Mouse (Mus musculus): ENCODE measurements around the gene Cntnap1. TPM values are rescaled to one million over a fixed set of nuclear protein-coding genes. Genes with fewer than 3 reads are reported as not detected.

Cntnap1 gene
- polyA plus RNA-seq, 1 experiment from 2014 or later, result 0.12 TPM

GRCm38 (mm10) chr11:101180846-101181740 lies 10.8 kb downstream of the Cntnap1 start:
- Histone ChIP-seq H3K27ac (no peak overlapping the region), H3K4me3 (replicated peaks) (no peak overlapping the region), H3K4me2 (no peak overlapping the region), H3K9me3 (replicated peaks) (no peaks in the 10 kb centered on the region), H3K27me3 (peaks cover 82% of the 10 kb centered on the region), H3K4me1 (replicated peaks) (peaks cover 4% of the 10 kb centered on the region; the same call in 1 of the 2 replicates), H3K9ac (no peak overlapping the region), H3K36me3 (no peaks in the 10 kb centered on the region)
- no peak for ATAC-seq (ENCODE audit: low read depth)
- 29% methylated on average over 10 of the region's 10 CpGs for WGBS (ENCODE audit: insufficient replicate concordance)
- no peak for DNase-seq

- Histone ChIP-seq H3K4me1 (replicated peaks) (peaks cover 6% of the 10 kb centered on the region; the same call in 1 of the 2 replicates), H3K27me3 (peaks cover 73% of the 10 kb centered on the region), H3K36me3 (no peaks in the 10 kb centered on the region), H3K9ac (no peak overlapping the region), H3K4me2 (no peak overlapping the region), H3K4me3 (replicated peaks) (no peak overlapping the region), H3K9me3 (replicated peaks) (no peaks in the 10 kb centered on the region), H3K27ac (no peak overlapping the region)
- DNase-seq, result no peak
- no peak for ATAC-seq (ENCODE audit: low read depth)
- WGBS (ENCODE audit: insufficient replicate concordance), result 82% methylated on average over 11 of the region's 11 CpGs
Observed at GRCm38 (mm10) chr11:101181961-101182360, 11.6 kb downstream of the Cntnap1 start.

- WGBS (ENCODE audit: insufficient replicate concordance), result 71% methylated on average over 14 of the region's 14 CpGs
- ATAC-seq (ENCODE audit: low read depth) (no peak), DNase-seq (no peak)
- Histone ChIP-seq H3K4me1 (replicated peaks) (peaks cover 4% of the 10 kb centered on the region; the same call in 1 of the 2 replicates), H3K4me2 (no peak overlapping the region), H3K36me3 (no peaks in the 10 kb centered on the region), H3K4me3 (replicated peaks) (no peak overlapping the region), H3K27ac (no peak overlapping the region), H3K9me3 (replicated peaks) (no peaks in the 10 kb centered on the region), H3K27me3 (peaks cover 63% of the 10 kb centered on the region), H3K9ac (no peak overlapping the region)
Observed at GRCm38 (mm10) chr11:101182771-101183517, 12.6 kb downstream of the Cntnap1 start.

GRCm38 (mm10) chr11:101184984-101185383 lies 14.7 kb downstream of the Cntnap1 start:
- WGBS (ENCODE audit: insufficient replicate concordance), result 82% methylated on average over 12 of the region's 12 CpGs
- Histone ChIP-seq H3K4me3 (replicated peaks) (no peak overlapping the region), H3K4me2 (no peak overlapping the region), H3K27me3 (peaks cover 44% of the 10 kb centered on the region), H3K27ac (no peak overlapping the region), H3K36me3 (no peaks in the 10 kb centered on the region), H3K9ac (no peak overlapping the region), H3K9me3 (replicated peaks) (no peaks in the 10 kb centered on the region), H3K4me1 (replicated peaks) (peaks cover 22% of the 10 kb centered on the region)
- DNase-seq (no peak), ATAC-seq (ENCODE audit: low read depth) (no peak)

GRCm38 (mm10) chr11:101185441-101185840 lies 15.1 kb downstream of the Cntnap1 start:
- peaks cover 39% of the 10 kb centered on the region for H3K27me3 ChIP-seq
- ATAC-seq (ENCODE audit: low read depth) (no peak), DNase-seq (no peak)
- no peak overlapping the region for H3K4me3 ChIP-seq (replicated peaks)
- no peak overlapping the region for H3K27ac ChIP-seq
- no peaks in the 10 kb centered on the region for H3K9me3 ChIP-seq (replicated peaks)
- H3K36me3 ChIP-seq, result no peaks in the 10 kb centered on the region
- 74% methylated on average over 4 of the region's 4 CpGs for WGBS (ENCODE audit: insufficient replicate concordance)
- H3K9ac ChIP-seq, result no peak overlapping the region
- H3K4me2 ChIP-seq, result no peak overlapping the region
- peaks cover 26% of the 10 kb centered on the region for H3K4me1 ChIP-seq (replicated peaks)

GRCm38 (mm10) chr11:101186526-101187247 lies 16.4 kb downstream of the Cntnap1 start:
- 84% methylated on average over 27 of the region's 27 CpGs for WGBS (ENCODE audit: insufficient replicate concordance)
- no peak for DNase-seq
- Histone ChIP-seq H3K4me3 (replicated peaks) (no peak overlapping the region), H3K4me2 (no peak overlapping the region), H3K4me1 (replicated peaks) (peaks cover 39% of the 10 kb centered on the region), H3K36me3 (no peaks in the 10 kb centered on the region), H3K9me3 (replicated peaks) (no peaks in the 10 kb centered on the region), H3K27me3 (peaks cover 32% of the 10 kb centered on the region), H3K9ac (no peak overlapping the region), H3K27ac (no peak overlapping the region)
- no peak for ATAC-seq (ENCODE audit: low read depth)

GRCm38 (mm10) chr11:101187541-101187940 lies 17.2 kb downstream of the Cntnap1 start:
- Histone ChIP-seq H3K36me3 (no peaks in the 10 kb centered on the region; the same call in 1 of the 2 replicates), H3K27ac (0 out of 2 replicates have a peak overlapping the region, but pooled peaks have one; percentile 96), H3K9me3 (replicated peaks) (no peaks in the 10 kb centered on the region), H3K4me2 (no peak overlapping the region), H3K9ac (no peak overlapping the region), H3K27me3 (peaks cover 24% of the 10 kb centered on the region), H3K4me1 (replicated peaks) (peaks cover 44% of the 10 kb centered on the region), H3K4me3 (replicated peaks) (no peak overlapping the region)
- no peak for ATAC-seq (ENCODE audit: low read depth)
- DNase-seq, result no peak
- 76% methylated on average over 5 of the region's 5 CpGs for WGBS (ENCODE audit: insufficient replicate concordance)

- Histone ChIP-seq H3K9ac (no peak overlapping the region), H3K27me3 (peaks cover 16% of the 10 kb centered on the region), H3K36me3 (peaks cover 5% of the 10 kb centered on the region; the same call in 1 of the 2 replicates), H3K4me2 (no peak overlapping the region), H3K27ac (peak overlapping the region; percentile 96), H3K4me1 (replicated peaks) (peaks cover 44% of the 10 kb centered on the region), H3K9me3 (replicated peaks) (no peaks in the 10 kb centered on the region), H3K4me3 (replicated peaks) (no peak overlapping the region)
- no peak for ATAC-seq (ENCODE audit: low read depth)
- WGBS (ENCODE audit: insufficient replicate concordance), result 88% methylated on average over 11 of the region's 11 CpGs
- DNase-seq, result no peak
Observed at GRCm38 (mm10) chr11:101188166-101188805, 18.0 kb downstream of the Cntnap1 start.

- peak overlapping the region; percentile 96 for H3K27ac ChIP-seq
- DNase-seq, result peak; percentile 79
- H3K4me1 ChIP-seq (replicated peaks), result peaks cover 44% of the 10 kb centered on the region
- peak overlapping the region; percentile 54 for H3K4me2 ChIP-seq
- H3K4me3 ChIP-seq (replicated peaks), result peak overlapping the region; percentile 26
- no peaks in the 10 kb centered on the region for H3K9me3 ChIP-seq (replicated peaks)
- H3K36me3 ChIP-seq, result peaks cover 5% of the 10 kb centered on the region; the same call in 1 of the 2 replicates
- H3K9ac ChIP-seq, result peak overlapping the region; percentile 66
- peak; percentile 98 for ATAC-seq (ENCODE audit: low read depth)
- WGBS (ENCODE audit: insufficient replicate concordance), result 6% methylated on average over 6 of the region's 6 CpGs
- H3K27me3 ChIP-seq, result peaks cover 3% of the 10 kb centered on the region; the same call in 1 of the 2 replicates
Observed at GRCm38 (mm10) chr11:101189495-101190180, 19.3 kb downstream of the Cntnap1 start.
